Mouse (Mus musculus): ENCODE data around the gene Hs6st1. TPM values are rescaled to one million over a fixed set of nuclear protein-coding genes. Genes with fewer than 3 reads are reported as not detected.

The Hs6st1 gene
- polyA plus RNA-seq, 1 experiment from 2014 or later = 8.3 TPM

DNA sequence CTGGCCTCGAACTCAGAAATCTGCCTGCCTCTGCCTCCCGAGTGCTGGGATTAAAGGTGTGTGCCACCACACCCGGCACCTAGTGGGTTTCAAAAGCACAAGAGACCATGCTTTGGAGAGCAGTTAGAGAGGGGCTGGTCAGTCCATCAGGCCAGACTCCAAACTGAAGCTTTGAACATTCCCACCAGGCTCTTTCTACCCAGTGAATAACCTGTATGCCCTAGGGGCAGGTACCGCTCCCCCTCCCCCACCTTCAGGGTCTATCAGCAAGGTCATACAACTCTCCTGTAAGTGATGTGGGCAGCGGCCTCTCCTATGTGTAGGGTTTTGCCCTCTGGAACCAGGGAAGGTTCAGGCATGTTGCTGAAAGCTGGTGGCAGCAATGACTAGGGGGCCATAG, 6.0 kb downstream of the Hs6st1 start:
- DNase-seq (ENCODE audit: low spot score) (no peak), ATAC-seq (replicated peaks; ENCODE audit: low FRiP score, low TSS enrichment, low read depth) (no peak)
- Histone ChIP-seq H3K4me2 (ENCODE audit: low read length) (no peak overlapping the region), H3K27me3 (replicated peaks; ENCODE audit: control insufficient read depth, insufficient read depth, low read length) (no peaks in the 10 kb centered on the region), H3K36me3 (ENCODE audit: control insufficient read depth, insufficient read depth, low read length) (peaks cover 8% of the 10 kb centered on the region; the same call in 1 of the 2 replicates), H3K4me3 (ENCODE audit: low read depth, low read length) (no peak overlapping the region), H3K9ac (ENCODE audit: low read length) (no peak overlapping the region), H3K27ac (ENCODE audit: low read depth) (no peak overlapping the region), H3K4me1 (replicated peaks; ENCODE audit: control insufficient read depth, insufficient read depth, low read length) (peaks cover 57% of the 10 kb centered on the region), H3K9me3 (ENCODE audit: control insufficient read depth, low read length) (no peaks in the 10 kb centered on the region)
- WGBS = 97% methylated on average over 5 of the region's 5 CpGs

DNA sequence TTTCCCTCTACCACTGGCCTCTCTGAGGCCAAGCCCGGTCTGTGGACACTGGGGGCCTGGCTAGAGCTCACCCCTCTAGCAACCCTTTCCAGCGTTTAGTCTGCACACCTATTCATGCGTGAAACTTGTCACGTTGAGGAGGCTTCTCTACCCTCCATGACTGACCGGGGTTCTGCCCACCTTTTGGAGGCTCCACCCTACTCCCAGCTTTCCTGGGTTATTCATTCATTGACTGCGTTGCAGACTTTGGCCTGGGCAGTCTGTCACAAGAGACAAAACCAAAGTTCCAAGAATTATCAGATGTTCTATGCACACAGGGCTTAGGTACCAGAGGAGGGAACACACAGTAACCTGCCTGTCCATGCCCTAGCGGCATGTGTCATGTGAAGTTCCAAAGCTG, 6.8 kb downstream of the Hs6st1 start:
- Histone ChIP-seq H3K4me3 (ENCODE audit: low read depth, low read length) (no peak overlapping the region), H3K27ac (ENCODE audit: low read depth) (no peak overlapping the region), H3K4me1 (replicated peaks; ENCODE audit: control insufficient read depth, insufficient read depth, low read length) (peaks cover 56% of the 10 kb centered on the region), H3K4me2 (ENCODE audit: low read length) (no peak overlapping the region), H3K9ac (ENCODE audit: low read length) (no peak overlapping the region), H3K36me3 (ENCODE audit: control insufficient read depth, insufficient read depth, low read length) (peaks cover 8% of the 10 kb centered on the region; the same call in 1 of the 2 replicates), H3K9me3 (ENCODE audit: control insufficient read depth, low read length) (no peaks in the 10 kb centered on the region), H3K27me3 (replicated peaks; ENCODE audit: control insufficient read depth, insufficient read depth, low read length) (no peaks in the 10 kb centered on the region)
- ATAC-seq (replicated peaks; ENCODE audit: low FRiP score, low TSS enrichment, low read depth) (no peak), DNase-seq (ENCODE audit: low spot score) (no peak)
- 77% methylated on average over 7 of the region's 7 CpGs for WGBS

DNA sequence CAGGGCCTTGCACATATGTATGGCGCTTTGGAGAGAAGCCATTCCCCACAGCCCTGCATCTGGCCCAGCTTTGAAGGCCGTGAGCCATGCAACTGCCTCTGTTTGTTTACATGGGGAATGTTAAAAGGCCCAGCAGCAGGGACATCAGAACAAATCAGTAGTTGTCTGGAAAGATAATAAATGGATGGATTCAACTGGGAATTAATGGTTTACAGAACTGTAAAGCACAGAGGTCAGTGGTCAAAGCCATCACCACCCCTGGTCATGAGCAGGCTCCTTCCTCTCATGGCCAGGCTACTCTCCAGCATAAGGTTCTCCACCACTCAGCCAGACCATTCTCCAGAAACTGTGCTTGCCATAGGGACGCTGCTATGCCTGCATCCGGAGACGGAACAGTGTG, 7.5 kb downstream of the Hs6st1 start:
- Histone ChIP-seq H3K27ac (ENCODE audit: low read depth) (no peak overlapping the region), H3K4me3 (ENCODE audit: low read depth, low read length) (no peak overlapping the region), H3K27me3 (replicated peaks; ENCODE audit: control insufficient read depth, insufficient read depth, low read length) (no peaks in the 10 kb centered on the region), H3K9me3 (ENCODE audit: control insufficient read depth, low read length) (no peaks in the 10 kb centered on the region), H3K4me1 (replicated peaks; ENCODE audit: control insufficient read depth, insufficient read depth, low read length) (peaks cover 50% of the 10 kb centered on the region), H3K4me2 (ENCODE audit: low read length) (no peak overlapping the region), H3K9ac (ENCODE audit: low read length) (no peak overlapping the region), H3K36me3 (ENCODE audit: control insufficient read depth, insufficient read depth, low read length) (peaks cover 12% of the 10 kb centered on the region; the same call in 1 of the 2 replicates)
- 64% methylated on average over 5 of the region's 5 CpGs for WGBS
- DNase-seq (ENCODE audit: low spot score) (no peak), ATAC-seq (replicated peaks; ENCODE audit: low FRiP score, low TSS enrichment, low read depth) (no peak)

DNA sequence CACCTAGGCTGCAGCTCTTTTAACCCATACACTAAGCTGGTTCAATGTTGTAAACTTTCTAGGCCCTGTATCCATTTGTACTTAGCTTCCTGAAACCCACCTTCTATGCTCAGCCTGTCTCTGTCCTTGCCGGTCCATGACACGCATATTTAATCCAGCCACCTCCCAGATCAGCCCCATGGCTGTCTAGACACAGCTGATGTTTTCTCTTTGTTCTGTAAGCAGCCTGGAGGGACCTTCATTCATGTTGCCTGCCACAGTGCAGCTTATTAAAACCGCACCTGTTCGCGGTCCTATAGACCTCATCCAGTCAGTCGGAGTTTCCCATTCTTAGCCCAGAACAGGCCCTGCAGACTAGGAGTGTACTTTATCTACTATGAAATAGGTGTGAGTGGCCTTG, 8.9 kb downstream of the Hs6st1 start:
- no peak overlapping the region for H3K27ac ChIP-seq (ENCODE audit: low read depth)

DNA sequence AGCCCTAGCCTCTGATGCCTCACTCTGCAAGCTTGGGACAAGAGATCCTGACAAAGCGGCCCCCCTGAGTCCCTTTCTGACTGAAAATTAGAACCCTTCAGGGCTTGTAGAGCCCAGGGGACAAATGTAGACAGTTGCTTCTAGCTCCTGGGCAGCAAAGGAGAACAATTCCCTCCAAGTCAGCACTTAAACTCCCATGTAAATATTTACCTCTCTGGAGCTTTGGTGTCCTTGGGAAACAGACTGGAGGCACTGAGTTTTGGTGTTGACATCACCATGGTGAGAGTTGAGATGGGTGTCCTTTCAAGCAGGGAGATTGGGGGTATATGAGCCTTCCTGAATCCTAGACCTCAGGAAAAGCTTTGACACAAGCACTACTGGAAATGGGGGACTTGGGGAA, 10.1 kb downstream of the Hs6st1 start:
- Histone ChIP-seq H3K9me3 (ENCODE audit: control insufficient read depth, low read length) (no peaks in the 10 kb centered on the region), H3K4me1 (replicated peaks; ENCODE audit: control insufficient read depth, insufficient read depth, low read length) (peaks cover 27% of the 10 kb centered on the region), H3K27ac (ENCODE audit: low read depth) (no peak overlapping the region), H3K4me3 (ENCODE audit: low read depth, low read length) (no peak overlapping the region), H3K36me3 (ENCODE audit: control insufficient read depth, insufficient read depth, low read length) (peaks cover 22% of the 10 kb centered on the region), H3K27me3 (replicated peaks; ENCODE audit: control insufficient read depth, insufficient read depth, low read length) (no peaks in the 10 kb centered on the region), H3K9ac (ENCODE audit: low read length) (no peak overlapping the region), H3K4me2 (ENCODE audit: low read length) (no peak overlapping the region)
- DNase-seq (ENCODE audit: low spot score) = no peak
- 91% methylated on average over 1 of the region's 1 CpGs for whole genome bisulfite sequencing
- no peak for ATAC-seq (replicated peaks; ENCODE audit: low FRiP score, low TSS enrichment, low read depth)

More for the DNA sequence above, 8.9 kb downstream of the Hs6st1 start:
- DNase-seq (ENCODE audit: low spot score) = no peak
- Histone ChIP-seq H3K4me1 (replicated peaks; ENCODE audit: control insufficient read depth, insufficient read depth, low read length) (peaks cover 39% of the 10 kb centered on the region), H3K36me3 (ENCODE audit: control insufficient read depth, insufficient read depth, low read length) (peaks cover 18% of the 10 kb centered on the region), H3K27me3 (replicated peaks; ENCODE audit: control insufficient read depth, insufficient read depth, low read length) (no peaks in the 10 kb centered on the region), H3K4me3 (ENCODE audit: low read depth, low read length) (no peak overlapping the region), H3K9me3 (ENCODE audit: control insufficient read depth, low read length) (no peaks in the 10 kb centered on the region), H3K9ac (ENCODE audit: low read length) (no peak overlapping the region), H3K4me2 (ENCODE audit: low read length) (no peak overlapping the region)
- 88% methylated on average over 6 of the region's 6 CpGs for WGBS
- no peak for ATAC-seq (replicated peaks; ENCODE audit: low FRiP score, low TSS enrichment, low read depth)

DNA sequence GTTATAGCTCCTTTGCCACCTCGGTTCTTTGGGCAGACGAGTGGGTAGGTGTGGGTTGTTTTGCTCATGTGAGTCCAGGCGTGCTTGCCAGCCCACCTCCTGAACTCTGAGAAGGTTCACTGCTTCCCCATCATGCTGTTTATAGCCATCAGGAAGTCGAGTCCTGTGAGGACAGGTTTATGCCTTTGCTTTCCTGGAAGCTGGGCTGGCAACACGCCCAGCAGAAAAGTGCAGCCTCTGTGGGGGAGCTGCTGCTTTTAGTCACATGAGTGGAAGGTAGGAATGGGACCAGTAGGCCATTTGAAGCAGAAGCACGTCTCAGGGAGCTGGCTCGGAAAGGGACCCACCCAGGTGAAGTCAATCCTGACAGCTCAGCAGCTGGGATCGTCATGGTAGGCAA, 11.5 kb downstream of the Hs6st1 start:
- Histone ChIP-seq H3K36me3 (ENCODE audit: control insufficient read depth, insufficient read depth, low read length) (peaks cover 22% of the 10 kb centered on the region), H3K4me2 (ENCODE audit: low read length) (no peak overlapping the region), H3K4me1 (replicated peaks; ENCODE audit: control insufficient read depth, insufficient read depth, low read length) (peaks cover 22% of the 10 kb centered on the region), H3K27me3 (replicated peaks; ENCODE audit: control insufficient read depth, insufficient read depth, low read length) (no peaks in the 10 kb centered on the region), H3K4me3 (ENCODE audit: low read depth, low read length) (no peak overlapping the region), H3K9ac (ENCODE audit: low read length) (no peak overlapping the region), H3K27ac (ENCODE audit: low read depth) (0 out of 2 replicates have a peak overlapping the region, but pooled peaks have one; percentile 4), H3K9me3 (ENCODE audit: control insufficient read depth, low read length) (no peaks in the 10 kb centered on the region)
- WGBS = 48% methylated on average over 8 of the region's 8 CpGs
- DNase-seq (ENCODE audit: low spot score) (no peak), ATAC-seq (replicated peaks; ENCODE audit: low FRiP score, low TSS enrichment, low read depth) (no peak)

DNA sequence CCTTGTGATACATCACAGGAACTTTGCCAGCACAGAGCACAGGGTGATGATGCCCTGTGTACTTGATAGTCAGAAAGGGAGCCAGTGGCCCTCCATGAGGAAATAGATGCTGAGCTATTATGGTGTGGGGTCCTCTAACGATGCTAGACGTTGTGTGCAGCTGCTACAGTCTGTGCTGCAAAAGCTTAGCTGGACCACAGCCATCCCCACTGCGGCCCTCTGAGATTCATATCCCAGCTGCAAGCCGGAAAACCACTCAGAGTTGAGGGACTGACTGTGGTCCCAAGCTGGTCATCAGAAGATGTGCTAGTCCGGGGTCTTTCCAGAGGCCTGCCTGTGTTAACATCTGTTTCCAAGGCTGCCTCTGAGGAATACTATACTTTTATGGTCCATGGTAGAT, 12.8 kb downstream of the Hs6st1 start:
- Histone ChIP-seq H3K36me3 (ENCODE audit: control insufficient read depth, insufficient read depth, low read length) (peaks cover 25% of the 10 kb centered on the region), H3K27ac (ENCODE audit: low read depth) (no peak overlapping the region)
- no peak for ATAC-seq (replicated peaks; ENCODE audit: low FRiP score, low TSS enrichment, low read depth)

DNA sequence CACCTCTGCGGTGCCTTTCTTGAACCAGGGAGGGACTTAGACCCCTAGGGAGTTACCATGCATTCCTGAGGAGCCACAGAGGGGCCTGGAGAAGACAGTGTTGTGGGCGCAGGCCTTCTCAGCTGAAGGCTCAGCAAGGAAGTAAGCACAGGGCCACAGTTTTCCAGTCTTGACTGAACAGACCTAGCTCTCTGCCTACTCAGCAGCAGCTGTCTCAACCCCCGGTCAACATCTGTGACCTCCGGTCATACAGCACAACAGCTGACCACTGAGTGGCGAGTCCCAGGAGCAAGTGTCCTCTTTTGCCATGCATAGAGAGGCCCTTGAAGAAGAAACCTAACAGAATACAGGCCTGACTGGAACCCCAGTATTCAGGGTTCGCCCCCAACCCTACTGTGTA, 14.0 kb downstream of the Hs6st1 start:
- H3K36me3 ChIP-seq (ENCODE audit: control insufficient read depth, insufficient read depth, low read length) = peaks cover 32% of the 10 kb centered on the region
- no peak for DNase-seq (ENCODE audit: low spot score)
- H3K9me3 ChIP-seq (ENCODE audit: control insufficient read depth, low read length) = no peaks in the 10 kb centered on the region
- no peak overlapping the region for H3K27ac ChIP-seq (ENCODE audit: low read depth)
- ATAC-seq (replicated peaks; ENCODE audit: low FRiP score, low TSS enrichment, low read depth) = no peak
- peaks cover 12% of the 10 kb centered on the region; the same call in 1 of the 2 replicates for H3K4me1 ChIP-seq (replicated peaks; ENCODE audit: control insufficient read depth, insufficient read depth, low read length)
- WGBS = 86% methylated on average over 6 of the region's 6 CpGs
- no peak overlapping the region for H3K9ac ChIP-seq (ENCODE audit: low read length)
- no peak overlapping the region for H3K4me2 ChIP-seq (ENCODE audit: low read length)
- H3K27me3 ChIP-seq (replicated peaks; ENCODE audit: control insufficient read depth, insufficient read depth, low read length) = no peaks in the 10 kb centered on the region
- no peak overlapping the region for H3K4me3 ChIP-seq (ENCODE audit: low read depth, low read length)

More for the DNA sequence above, 12.8 kb downstream of the Hs6st1 start:
- peaks cover 12% of the 10 kb centered on the region for H3K4me1 ChIP-seq (replicated peaks; ENCODE audit: control insufficient read depth, insufficient read depth, low read length)
- no peak for DNase-seq (ENCODE audit: low spot score)
- no peak overlapping the region for H3K4me2 ChIP-seq (ENCODE audit: low read length)
- WGBS = 84% methylated on average over 5 of the region's 5 CpGs
- H3K27me3 ChIP-seq (replicated peaks; ENCODE audit: control insufficient read depth, insufficient read depth, low read length) = no peaks in the 10 kb centered on the region
- H3K9ac ChIP-seq (ENCODE audit: low read length) = no peak overlapping the region
- no peaks in the 10 kb centered on the region for H3K9me3 ChIP-seq (ENCODE audit: control insufficient read depth, low read length)
- no peak overlapping the region for H3K4me3 ChIP-seq (ENCODE audit: low read depth, low read length)

DNA sequence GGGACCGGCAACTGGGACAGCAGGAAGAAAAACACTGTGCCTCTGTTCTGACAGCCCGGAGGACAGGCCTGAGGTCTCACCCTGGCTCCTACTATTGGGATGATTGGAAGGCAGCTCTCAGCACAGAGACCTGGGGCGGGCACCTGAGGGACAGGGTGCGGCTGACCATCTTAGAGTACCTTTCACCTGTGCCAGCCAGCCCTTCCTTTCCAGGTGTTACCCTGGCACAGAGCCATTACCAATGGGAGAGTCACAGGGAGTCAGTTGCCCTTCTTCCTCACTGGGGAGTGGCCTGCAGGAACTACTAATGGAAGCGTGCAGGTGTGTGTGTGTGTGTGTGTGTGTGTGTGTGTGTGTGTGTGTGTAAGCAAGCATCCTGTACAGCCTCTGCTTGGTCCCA, 15.4 kb downstream of the Hs6st1 start:
- Histone ChIP-seq H3K9ac (ENCODE audit: low read length) (no peak overlapping the region), H3K36me3 (ENCODE audit: control insufficient read depth, insufficient read depth, low read length) (peaks cover 32% of the 10 kb centered on the region), H3K4me3 (ENCODE audit: low read depth, low read length) (no peak overlapping the region), H3K4me2 (ENCODE audit: low read length) (no peak overlapping the region), H3K27ac (ENCODE audit: low read depth) (no peak overlapping the region), H3K4me1 (replicated peaks; ENCODE audit: control insufficient read depth, insufficient read depth, low read length) (peaks cover 15% of the 10 kb centered on the region), H3K9me3 (ENCODE audit: control insufficient read depth, low read length) (no peaks in the 10 kb centered on the region), H3K27me3 (replicated peaks; ENCODE audit: control insufficient read depth, insufficient read depth, low read length) (no peaks in the 10 kb centered on the region)
- 93% methylated on average over 5 of the region's 5 CpGs for WGBS
- no peak for ATAC-seq (replicated peaks; ENCODE audit: low FRiP score, low TSS enrichment, low read depth)
- no peak for DNase-seq (ENCODE audit: low spot score)

Measured in intestine, embryonic 14.5 days (tissue).